Mouse (Mus musculus) midbrain, embryonic 10.5 days (tissue): Measurements from ENCODE around the gene Clvs2. TPM values are rescaled to one million over a fixed set of nuclear protein-coding genes. Genes with fewer than 3 reads are reported as not detected.

ENCODE experiments used
- DNase-seq: peaks from one replicate; pipeline ENCODE4 v3.0.0-alpha.2; 2017; ENCODE audit warnings: low spot score
- H3K27ac ChIP-seq: fragments of 300-500 bp; sonication (generic); replicated peaks from 2 replicates; pipeline ENCODE4 v1.5.1; 2016; ENCODE audit warnings: mild to moderate bottlenecking
- H3K27me3 ChIP-seq: fragments of 300-500 bp; sonication (generic); 2 replicates; pipeline ENCODE4 v1.6.1; 2016; ENCODE audit warnings: low read depth, mild to moderate bottlenecking; ENCODE audit not compliant: poor library complexity, severe bottlenecking
- H3K36me3 ChIP-seq: fragments of 300-500 bp; sonication (generic); 2 replicates; pipeline ENCODE4 v1.6.1; 2016; ENCODE audit warnings: mild to moderate bottlenecking, moderate library complexity
- H3K4me1 ChIP-seq: fragments of 300-500 bp; sonication (generic); 2 replicates; pipeline ENCODE4 v1.6.1; 2016
- H3K4me3 ChIP-seq: fragments of 300-500 bp; sonication (generic); 2 replicates; pipeline ENCODE4 v1.5.1; 2016; ENCODE audit warnings: mild to moderate bottlenecking, moderate library complexity
- H3K9me3 ChIP-seq: fragments of 300-500 bp; sonication (generic); replicated peaks from 2 replicates; pipeline ENCODE4 v1.6.1; 2016; ENCODE audit warnings: mild to moderate bottlenecking
- WGBS: fragments of 180-500 bp; shearing (Covaris S2); methylation state at CpG from one replicate; pipeline ENCODE4 v1.1.7; 2016; 5-methylcytosine and 5-hydroxymethylcytosine counted together
- polyA plus RNA-seq: library from polyadenylated mRNA; unstranded; fragments of >200 nt; fragmentation: Nextera tagmentation; extraction: Ambion mirVana; gene quantifications from 2 replicates; pipeline ENCODE4 v1.2.1, GENCODE M21; 2016

The Clvs2 gene
- 1.3 and 3.4 TPM in 2 replicates for polyA plus RNA-seq

DNA sequence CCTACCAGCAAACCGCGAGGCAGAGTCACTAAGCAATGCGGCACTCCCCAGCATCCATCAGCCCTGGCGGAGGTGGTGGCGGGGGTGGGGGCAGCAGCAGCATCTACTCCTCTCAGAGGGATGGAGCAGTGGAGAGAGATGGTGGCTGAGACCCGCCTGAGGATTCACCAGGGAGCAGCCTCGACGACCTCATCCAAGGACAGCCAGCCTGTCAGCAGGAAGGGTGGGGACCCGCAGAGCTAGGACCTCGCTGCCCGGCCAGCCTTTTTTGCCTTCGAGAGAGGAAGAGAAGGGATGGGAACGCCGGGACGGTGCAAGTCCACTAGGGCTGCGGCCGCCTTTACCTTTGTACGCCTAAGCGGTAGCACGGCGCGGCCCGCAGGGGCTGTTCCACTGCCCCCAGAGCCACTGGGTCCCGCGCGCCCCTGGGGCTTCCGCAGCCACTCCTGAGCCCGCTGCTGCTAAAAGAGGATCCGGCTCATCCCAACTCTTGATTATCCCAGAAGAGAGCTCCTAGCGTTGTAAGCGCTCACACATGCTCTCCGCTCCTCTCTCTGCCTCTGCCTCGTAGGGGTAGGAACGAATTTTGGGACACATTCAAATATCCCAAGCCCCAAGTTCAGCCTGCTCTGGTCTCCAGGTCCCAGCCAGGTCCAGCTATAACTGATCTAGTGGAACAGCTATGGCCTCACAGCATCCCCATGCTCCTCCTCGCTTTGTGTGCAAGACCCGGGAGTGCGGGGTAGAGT is at the start of gene Clvs2:
Gene Clvs2, minus strand, starts transcription at position 639 of the 749 bp plus-strand sequence.
- Histone ChIP-seq H3K36me3 (no peaks in the 10 kb centered on the region), H3K9me3 (no peaks in the 10 kb centered on the region), H3K27ac (peak within 1 kb of the TSS; percentile 83), H3K4me3 (peak within 1 kb of the TSS; percentile 66), H3K4me1 (peaks cover 15% of the 10 kb centered on the region), H3K27me3 (peaks cover 20% of the 10 kb centered on the region)
- peak; percentile 61 for DNase-seq
- WGBS, result 2% methylated on average over 37 of the region's 37 CpGs

DNA sequence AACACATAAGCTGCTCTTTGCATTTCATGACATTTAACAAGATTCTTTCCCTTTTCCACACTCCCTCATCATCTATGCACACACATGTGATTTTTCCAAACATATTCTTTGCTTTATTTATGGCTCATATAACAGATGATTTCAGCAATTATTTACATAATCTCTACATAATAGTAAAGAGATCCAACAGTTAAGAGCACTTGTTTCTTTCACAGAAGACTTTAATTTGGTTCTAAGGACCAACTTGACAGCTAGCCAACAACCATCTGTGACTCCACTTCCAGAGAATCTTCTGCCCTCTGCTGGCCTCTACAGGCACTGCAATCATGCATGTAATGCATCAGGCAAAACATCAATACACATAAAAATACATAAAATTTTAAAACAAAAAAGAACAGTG is 28.6 kb upstream of the Clvs2 start:
- no peak overlapping the region for H3K4me3 ChIP-seq
- H3K36me3 ChIP-seq, result no peaks in the 10 kb centered on the region
- H3K27me3 ChIP-seq, result no peaks in the 10 kb centered on the region
- no peak overlapping the region for H3K27ac ChIP-seq
- H3K4me1 ChIP-seq, result no peaks in the 10 kb centered on the region
- DNase-seq, result peak; percentile 22
- H3K9me3 ChIP-seq, result no peaks in the 10 kb centered on the region

DNA sequence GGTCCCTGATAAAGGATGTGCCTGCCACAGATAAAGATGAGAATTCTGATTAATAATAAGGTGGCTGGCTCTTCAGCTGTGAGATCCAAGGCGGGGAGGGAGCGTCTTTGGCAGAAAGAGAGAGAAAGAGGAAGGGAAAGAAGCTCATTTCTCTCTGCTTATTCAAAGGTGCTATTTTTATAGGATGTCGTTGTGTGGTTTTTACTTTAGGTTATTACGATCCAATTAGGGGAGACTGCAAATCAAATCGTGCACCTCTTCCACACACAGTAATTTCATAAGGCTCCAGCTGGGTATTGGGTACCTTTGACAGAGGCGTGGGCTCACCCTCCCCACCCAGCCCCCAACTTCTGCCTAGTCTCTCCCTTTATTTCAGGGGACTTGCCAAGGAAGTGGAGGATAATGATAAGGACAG is 985 bp downstream of the Clvs2 start:
- H3K9me3 ChIP-seq, result no peaks in the 10 kb centered on the region
- no peak for DNase-seq
- H3K36me3 ChIP-seq, result no peaks in the 10 kb centered on the region
- peaks cover 20% of the 10 kb centered on the region for H3K27me3 ChIP-seq
- peak overlapping the region; percentile 66 for H3K4me3 ChIP-seq
- no peak overlapping the region for H3K27ac ChIP-seq
- H3K4me1 ChIP-seq, result peaks cover 15% of the 10 kb centered on the region
- 18% methylated on average over 6 of the region's 6 CpGs for WGBS

DNA sequence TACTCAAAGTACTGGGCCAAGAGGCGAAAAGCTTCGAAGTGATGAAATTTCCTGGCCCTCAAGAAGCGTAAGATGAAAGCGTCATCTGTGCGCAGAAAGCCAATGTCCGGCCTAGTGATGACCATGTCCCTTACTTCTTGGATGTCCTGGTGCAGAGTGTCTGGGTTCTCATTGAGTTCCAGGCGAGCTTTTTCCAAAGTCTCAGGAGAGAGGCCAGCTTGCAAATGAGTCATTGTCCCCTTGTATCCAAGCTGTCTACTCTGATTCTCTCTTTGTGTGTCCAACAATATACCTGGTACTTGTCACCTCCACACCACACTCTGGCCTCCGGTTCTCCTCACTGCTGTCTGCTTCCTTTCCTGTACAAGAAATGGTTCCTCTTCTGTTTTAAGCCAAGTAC is 1.9 kb downstream of the Clvs2 start:
- H3K27me3 ChIP-seq, result peaks cover 20% of the 10 kb centered on the region
- no peak for DNase-seq
- no peak overlapping the region for H3K4me3 ChIP-seq

DNA sequence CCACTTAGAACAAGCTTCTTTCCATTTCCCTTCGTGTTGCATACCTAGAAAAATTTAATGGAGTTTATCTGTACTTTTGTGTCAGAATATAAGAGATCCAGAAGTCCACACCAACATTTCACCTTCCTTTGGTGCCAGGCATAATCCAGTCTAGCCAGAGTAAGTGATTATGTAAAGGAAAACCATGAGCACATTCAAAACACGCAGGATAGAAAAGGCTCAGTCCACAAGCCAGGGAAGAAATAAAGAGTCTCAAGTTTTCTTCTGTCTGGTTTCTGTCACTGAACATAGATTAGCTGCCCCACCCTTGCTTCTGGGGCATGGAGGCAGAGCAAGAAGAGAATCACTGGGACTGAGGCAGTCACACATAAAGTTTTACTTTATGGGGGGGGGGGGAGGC is 8.4 kb downstream of the Clvs2 start:
- no peaks in the 10 kb centered on the region for H3K27me3 ChIP-seq
- 74% methylated on average over 2 of the region's 2 CpGs for WGBS
- H3K9me3 ChIP-seq, result no peaks in the 10 kb centered on the region
- DNase-seq, result no peak
- no peaks in the 10 kb centered on the region for H3K4me1 ChIP-seq
- no peak overlapping the region for H3K27ac ChIP-seq
- no peak overlapping the region for H3K4me3 ChIP-seq
- no peaks in the 10 kb centered on the region for H3K36me3 ChIP-seq

More for the DNA sequence above, 1.9 kb downstream of the Clvs2 start:
- Histone ChIP-seq H3K9me3 (no peaks in the 10 kb centered on the region), H3K4me1 (peaks cover 15% of the 10 kb centered on the region), H3K27ac (no peak overlapping the region), H3K36me3 (no peaks in the 10 kb centered on the region)
- 85% methylated on average over 8 of the region's 8 CpGs for WGBS

DNA sequence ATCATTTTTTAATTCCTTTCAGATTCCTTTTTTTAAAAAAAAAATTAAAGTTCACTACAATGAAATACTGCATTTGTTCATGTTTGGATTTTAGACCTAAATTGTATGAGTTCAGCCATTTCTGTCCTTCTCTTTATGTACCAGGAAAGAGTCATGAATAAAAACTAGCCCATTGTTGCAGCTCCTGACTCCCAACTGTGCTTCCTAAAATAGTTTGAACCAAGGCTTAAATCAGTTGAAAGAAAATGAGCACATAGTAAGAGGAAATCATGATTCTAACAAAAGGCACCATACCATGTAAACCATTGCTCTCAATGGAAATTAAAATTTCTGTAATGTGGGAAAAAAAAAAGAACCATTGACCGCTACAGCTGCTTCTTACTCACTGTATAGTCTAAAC is 11.4 kb downstream of the Clvs2 start:
- no peak for DNase-seq
- no peaks in the 10 kb centered on the region for H3K27me3 ChIP-seq
- H3K9me3 ChIP-seq, result no peaks in the 10 kb centered on the region
- H3K27ac ChIP-seq, result no peak overlapping the region
- no peak overlapping the region for H3K4me3 ChIP-seq
- no peaks in the 10 kb centered on the region for H3K36me3 ChIP-seq
- 100% methylated on average over 1 of the region's 1 CpGs for WGBS
- no peaks in the 10 kb centered on the region for H3K4me1 ChIP-seq

DNA sequence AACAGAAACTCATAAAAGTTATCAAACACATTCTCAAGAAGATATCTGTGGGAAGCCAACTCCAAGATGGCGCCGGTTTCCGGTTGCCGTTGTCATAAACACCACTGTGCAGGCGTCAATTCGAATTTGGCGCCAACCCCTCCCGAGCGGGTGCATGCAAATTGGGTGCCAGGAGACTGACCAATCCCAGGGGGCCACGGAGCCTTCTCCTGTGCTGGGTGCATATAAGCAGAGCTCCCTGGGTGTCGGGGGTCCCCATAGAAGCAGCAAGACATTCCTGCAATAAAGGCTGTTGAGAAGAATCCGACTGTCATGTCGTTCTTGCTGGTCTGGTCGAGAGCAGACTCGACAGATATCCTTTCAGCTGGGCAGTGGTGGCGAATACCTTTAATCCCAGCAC is 31.8 kb downstream of the Clvs2 start:
- no peak for DNase-seq
- H3K4me1 ChIP-seq, result no peaks in the 10 kb centered on the region
- WGBS, result 91% methylated on average over 16 of the region's 16 CpGs
- no peak overlapping the region for H3K4me3 ChIP-seq
- no peaks in the 10 kb centered on the region for H3K9me3 ChIP-seq
- H3K27ac ChIP-seq, result no peak overlapping the region
- no peaks in the 10 kb centered on the region for H3K27me3 ChIP-seq
- H3K36me3 ChIP-seq, result no peaks in the 10 kb centered on the region

DNA sequence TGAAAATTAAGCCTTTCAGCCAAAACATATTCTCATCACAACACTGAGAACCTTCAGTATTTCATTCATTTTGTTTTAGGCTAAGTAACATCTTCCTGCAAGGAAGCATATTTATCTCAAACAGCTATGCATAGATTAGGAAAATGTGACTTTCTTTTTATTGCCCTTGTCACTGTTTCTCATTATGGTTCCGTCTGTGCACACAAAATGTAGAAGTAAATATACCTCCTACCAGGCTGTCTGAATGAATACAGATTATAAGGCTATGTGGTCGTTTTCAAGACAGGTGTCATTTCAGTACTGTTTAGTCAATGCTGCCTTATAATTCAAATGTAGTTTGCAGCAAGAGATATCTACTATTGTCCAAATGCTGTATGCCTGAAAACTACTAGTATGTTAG is 35.8 kb downstream of the Clvs2 start:
- no peak overlapping the region for H3K27ac ChIP-seq
- no peak for DNase-seq
- WGBS, result 79% methylated on average over 2 of the region's 2 CpGs
- no peaks in the 10 kb centered on the region for H3K27me3 ChIP-seq
- H3K4me3 ChIP-seq, result no peak overlapping the region
- no peaks in the 10 kb centered on the region for H3K36me3 ChIP-seq
- no peaks in the 10 kb centered on the region for H3K9me3 ChIP-seq
- H3K4me1 ChIP-seq, result no peaks in the 10 kb centered on the region

DNA sequence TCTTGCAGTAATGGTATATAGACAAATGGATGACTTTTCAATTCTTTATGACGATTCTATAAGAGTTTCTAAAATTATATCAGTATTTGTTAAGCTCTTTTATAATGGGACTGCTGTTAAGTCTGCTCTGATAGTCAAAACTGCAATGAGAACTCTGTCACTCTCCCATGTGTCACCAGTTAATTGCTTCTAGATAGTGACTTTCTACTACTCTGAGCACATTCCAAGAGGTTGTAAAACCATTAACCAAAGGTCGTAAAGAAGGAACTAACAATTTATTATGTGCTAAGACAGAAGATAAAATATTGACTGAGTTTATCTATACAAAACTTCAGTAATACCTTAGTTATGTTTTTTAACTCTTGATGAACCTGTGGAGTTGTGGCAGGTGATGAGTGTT is 37.5 kb downstream of the Clvs2 start:
- no peaks in the 10 kb centered on the region for H3K9me3 ChIP-seq
- no peaks in the 10 kb centered on the region for H3K4me1 ChIP-seq
- H3K27ac ChIP-seq, result no peak overlapping the region
- no peaks in the 10 kb centered on the region for H3K36me3 ChIP-seq
- no peaks in the 10 kb centered on the region for H3K27me3 ChIP-seq
- no peak overlapping the region for H3K4me3 ChIP-seq
- no peak for DNase-seq
- 79% methylated on average over 2 of the region's 2 CpGs for WGBS

DNA sequence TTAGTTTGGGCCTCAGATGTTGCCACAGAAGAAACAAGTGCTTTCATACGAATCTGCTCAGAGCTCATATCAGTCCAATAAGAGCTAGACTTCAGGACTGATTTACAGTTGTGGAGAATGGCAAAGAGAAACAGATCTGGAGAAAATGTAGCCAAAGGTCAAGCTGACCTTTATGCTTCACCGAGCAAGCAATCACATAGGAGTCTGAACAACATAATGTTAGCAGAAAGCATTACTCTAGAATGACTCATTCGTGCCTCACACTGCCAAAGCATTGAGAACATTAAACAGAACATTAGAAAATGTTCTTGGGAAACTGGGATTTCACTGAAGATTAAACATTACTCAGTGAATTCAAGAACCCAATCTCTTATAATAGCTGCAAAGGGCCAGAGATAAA is 66.5 kb downstream of the Clvs2 start:
- Histone ChIP-seq H3K9me3 (no peaks in the 10 kb centered on the region), H3K27ac (no peak overlapping the region), H3K27me3 (no peaks in the 10 kb centered on the region), H3K4me3 (no peak overlapping the region), H3K36me3 (no peaks in the 10 kb centered on the region), H3K4me1 (no peaks in the 10 kb centered on the region)
- no peak for DNase-seq
- 79% methylated on average over 3 of the region's 3 CpGs for WGBS

DNA sequence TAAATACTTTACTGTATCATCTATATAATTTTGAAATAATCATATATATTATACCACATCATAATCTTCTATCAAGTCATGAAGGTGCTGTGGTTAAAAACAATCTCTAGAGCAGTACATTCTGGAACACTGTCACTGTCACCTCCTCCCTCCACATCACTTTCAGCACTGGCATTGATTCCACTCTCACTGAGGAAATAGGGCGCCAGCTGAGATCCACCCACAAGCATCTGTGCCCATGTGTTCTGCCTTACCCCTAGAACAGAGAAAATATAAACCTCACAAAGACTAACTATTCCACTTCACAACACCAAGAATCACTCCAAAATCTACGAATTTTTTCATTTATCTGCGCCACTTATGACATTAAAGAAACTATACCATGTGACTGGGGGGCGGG is 84.2 kb downstream of the Clvs2 start:
- no peak overlapping the region for H3K27ac ChIP-seq
- no peaks in the 10 kb centered on the region for H3K36me3 ChIP-seq
- DNase-seq, result no peak
- H3K9me3 ChIP-seq, result no peaks in the 10 kb centered on the region
- no peaks in the 10 kb centered on the region for H3K27me3 ChIP-seq
- H3K4me1 ChIP-seq, result no peaks in the 10 kb centered on the region
- WGBS, result 81% methylated on average over 4 of the region's 4 CpGs
- no peak overlapping the region for H3K4me3 ChIP-seq
